Mouse (Mus musculus): ENCODE data around the gene Zg16. TPM values are rescaled to one million over a fixed set of nuclear protein-coding genes. Genes with fewer than 3 reads are reported as not detected.

The Zg16 gene
- total RNA-seq, 4 experiments from 2014 or later = not detected

DNA sequence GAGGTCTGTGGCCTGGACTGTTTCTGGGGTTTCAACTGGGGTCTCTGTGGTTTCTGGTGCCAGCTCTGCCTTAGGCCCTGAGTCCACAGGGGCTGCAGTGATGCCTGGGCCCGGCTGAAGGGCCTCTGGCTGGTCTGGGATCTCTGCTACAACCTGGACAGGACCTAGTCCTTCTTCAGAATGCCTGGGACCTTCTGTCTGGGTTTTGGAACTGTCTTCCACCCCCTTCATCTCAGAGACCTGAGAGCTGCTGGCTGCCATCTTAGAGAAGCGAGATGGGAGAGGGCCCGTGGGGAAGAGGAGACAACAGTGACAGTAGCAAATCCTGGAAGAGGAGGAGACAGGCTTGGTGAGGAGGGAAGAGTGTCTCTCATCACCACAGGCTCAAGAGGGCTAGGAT lies 67.1 kb downstream of the Zg16 start:
- no peak for DNase-seq

DNA sequence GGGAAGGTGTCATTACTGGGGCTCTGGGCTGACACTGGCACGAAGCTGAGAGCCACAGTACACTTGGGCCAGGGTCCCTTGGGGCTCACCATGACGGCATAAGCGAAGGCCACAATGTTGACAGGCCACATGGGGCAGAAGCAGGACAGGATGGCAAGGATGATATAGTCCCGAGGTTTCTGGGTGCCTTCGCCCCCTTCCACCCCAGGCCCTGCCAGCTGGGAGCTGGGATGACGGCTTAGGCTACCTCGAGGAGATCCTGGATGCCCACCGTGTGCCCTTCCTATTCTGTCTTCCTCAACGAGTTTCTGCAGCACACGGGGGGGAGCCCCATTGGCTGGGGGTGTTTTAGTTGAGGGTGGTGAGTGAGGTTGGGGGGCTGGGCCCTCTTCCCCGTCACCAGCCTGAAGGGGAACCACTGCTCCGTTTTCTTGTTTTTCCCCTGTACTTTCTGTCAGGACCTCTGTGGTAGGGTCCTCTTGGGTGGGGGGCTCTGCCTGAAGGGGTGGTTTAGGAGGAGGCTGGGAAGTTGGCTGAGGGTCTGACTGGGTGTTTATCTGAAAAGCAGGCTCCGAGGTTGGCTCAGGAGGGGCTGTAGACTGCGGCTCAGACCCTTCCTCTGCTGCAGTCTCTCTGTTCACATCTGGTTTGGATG lies 67.7 kb downstream of the Zg16 start:
- no peak for DNase-seq

DNA sequence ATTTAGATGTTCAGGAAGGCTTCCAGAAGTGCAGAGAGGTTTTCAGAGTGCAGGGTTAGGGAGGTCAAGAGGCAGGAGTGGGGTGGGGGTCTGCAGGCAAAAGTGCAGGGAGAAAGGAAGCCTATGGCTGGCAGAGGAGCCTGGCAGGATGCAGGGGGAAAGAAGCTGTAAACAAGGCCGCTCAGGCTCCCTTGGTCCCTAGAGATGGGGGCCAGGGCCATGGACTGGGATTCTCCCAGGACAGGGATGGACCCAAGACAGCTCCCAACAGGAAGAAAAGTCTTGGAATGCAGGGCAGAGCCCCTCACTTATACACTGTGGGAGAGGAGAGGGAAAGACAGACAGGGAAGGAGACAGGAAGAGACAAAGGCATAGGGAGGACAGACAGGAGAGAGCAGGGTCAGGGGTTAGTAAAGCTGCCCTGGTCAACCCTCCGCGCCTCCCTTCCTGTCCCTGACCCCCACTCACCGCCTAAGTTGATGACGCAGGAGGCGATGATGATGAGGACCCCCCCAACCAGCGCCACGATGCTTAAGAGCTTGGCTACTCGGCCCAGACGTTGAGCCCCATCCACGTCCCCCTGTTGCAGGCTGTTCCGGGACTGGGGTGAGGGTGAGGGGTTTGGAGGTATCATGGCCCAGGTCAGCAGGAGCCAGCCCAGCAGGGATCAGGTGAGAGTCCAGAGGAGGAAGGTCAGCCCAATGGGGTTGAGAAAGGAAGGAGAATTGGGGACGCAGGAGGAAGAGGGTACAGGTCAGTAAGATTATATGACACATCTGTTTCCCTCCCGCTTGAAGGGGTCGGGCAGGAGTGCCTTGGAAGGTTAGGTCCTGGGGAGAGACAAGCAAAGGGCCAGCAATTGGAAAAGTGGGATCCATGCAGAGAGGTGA lies 68.5 kb downstream of the Zg16 start:
- DNase-seq = peak; percentile 30

DNA sequence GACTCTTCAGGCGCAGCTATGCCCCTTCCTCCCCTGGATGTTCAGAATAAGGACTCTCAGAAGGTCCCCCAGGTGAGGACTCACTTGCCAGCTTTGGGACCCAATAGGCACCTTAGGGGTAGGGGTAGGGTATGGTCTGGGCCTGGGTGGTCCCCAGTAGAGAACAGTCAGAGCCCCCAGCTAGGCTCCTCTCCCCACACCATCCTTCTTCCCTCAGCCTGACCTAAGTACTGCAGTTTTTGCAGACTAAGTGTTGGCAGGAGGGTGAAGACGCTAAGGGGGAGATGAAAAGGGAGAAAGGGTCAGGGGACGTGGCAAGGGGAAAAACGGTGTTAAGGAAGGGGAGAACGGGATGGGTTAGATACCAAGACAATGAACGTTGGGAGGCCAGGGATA lies 69.2 kb downstream of the Zg16 start:
- no peak for DNase-seq

DNA sequence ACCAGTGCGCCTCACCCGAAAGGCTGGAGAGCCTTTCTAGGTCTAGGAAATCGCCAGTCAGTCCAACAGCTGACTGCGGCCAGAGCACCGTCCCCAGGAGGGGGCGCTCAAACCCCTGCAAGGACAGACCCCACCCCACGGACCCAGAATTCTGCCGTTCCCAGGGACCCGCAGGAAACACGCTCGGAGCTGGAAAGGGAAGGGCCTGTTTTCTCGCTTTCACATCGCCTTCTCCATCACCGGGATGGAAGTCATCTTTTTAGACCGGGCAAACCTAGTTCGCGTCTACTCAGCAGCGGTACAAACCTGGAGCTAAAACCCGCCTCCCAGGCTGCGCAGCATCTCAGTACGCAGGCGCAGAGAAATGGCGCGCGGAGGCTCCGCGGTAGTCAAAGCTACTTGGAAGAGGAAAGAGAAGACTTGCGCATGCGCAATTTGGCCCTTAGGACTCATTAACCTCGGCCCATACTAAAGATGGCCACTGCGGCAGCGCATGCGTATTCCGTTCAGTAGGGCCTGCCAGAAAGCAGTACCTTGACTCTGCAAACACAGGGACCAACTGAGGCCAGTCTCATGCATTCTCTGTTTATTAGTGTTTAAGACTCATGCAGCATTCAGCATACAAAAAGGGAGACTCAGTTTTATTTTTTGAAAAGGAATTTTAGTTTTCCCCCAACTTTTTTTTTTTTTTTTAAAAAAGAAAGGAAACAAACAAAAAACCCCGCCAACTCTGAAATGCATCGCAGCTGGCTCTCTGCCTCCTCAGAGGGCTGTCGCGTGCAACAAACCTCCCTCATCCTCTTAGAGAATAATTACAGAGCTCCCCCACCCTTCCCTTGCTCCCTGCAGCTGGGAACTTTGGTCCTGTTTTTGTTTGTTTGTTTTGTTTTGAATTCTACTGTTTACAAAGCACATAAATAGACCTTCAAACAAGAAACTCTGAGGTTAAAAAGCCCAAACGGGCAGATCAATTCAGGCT lies 69.9 kb downstream of the Zg16 start, which contains the start of gene Pagr1a:
Gene Pagr1a (minus strand): TSS at position 382 of the 979 bp plus-strand sequence.
- peak; percentile 96 for DNase-seq

DNA sequence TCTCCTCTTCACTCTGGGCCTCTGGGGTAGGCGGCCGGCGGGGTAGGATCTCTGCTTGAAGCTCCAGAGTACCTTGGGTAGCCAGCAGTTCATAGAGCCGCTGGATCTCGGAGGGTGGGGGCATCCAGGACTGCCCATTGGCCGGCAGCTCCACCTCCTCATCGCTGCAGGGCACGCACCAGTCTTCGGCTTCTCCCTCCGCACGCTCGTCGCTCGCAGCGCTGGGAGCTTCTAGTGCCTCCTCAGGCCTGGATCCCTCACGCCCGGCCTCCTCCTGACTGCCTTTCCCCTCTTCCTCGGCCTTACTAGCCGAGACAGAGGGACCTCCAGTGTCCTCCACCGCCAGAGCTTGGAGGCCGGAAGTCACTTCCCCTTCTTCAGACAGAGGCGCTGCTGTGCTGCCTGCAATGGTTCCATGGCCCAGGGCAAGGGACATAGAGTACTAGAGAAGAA lies 70.6 kb downstream of the Zg16 start:
- no peak for DNase-seq

DNA sequence TGATC lies 70.8 kb downstream of the Zg16 start, which contains the start of gene Pagr1b:
Gene Pagr1b (minus strand): TSS at position 4 of the 5 bp plus-strand sequence.
- DNase-seq = no peak

DNA sequence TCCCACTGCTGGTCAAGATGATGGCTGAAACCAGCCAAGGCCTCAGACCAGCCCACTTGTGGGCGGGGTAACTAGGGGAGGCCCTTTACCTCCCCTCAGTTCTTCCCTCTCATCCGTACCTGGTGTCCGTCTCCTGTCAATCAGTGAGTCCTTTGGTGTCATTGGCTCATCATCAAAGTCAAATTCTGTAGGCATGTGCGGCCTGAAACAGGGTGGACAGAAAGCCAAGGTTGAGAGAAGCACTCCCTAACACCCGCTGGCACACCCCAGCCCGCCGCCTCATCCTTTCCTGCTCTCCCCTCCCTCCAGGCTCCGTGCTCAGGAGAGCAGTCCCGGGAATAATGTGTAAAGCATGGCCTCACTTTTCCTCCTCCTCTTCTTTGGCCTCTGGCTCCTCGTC lies 71.0 kb downstream of the Zg16 start:
- DNase-seq = peak; percentile 70

DNA sequence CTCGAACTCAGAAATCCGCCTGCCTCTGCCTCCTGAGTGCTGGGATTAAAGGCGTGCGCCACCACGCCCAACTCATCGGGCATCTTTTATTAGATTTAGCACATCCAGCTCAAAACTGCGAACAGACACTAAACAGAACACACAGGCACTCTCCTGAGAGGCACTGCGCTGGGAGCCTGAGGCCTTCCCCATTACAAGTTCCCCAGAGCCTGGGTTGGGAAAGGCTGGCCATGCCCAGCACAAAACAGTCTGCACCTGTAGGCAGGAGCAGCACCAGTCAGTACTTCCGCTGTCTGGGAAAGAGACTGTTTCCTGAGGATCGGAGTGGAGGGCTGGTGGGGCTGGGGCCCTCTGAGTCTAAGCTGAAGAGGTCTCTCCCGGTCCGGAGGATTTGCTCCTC lies 72.1 kb downstream of the Zg16 start:
- no peak for DNase-seq

DNA sequence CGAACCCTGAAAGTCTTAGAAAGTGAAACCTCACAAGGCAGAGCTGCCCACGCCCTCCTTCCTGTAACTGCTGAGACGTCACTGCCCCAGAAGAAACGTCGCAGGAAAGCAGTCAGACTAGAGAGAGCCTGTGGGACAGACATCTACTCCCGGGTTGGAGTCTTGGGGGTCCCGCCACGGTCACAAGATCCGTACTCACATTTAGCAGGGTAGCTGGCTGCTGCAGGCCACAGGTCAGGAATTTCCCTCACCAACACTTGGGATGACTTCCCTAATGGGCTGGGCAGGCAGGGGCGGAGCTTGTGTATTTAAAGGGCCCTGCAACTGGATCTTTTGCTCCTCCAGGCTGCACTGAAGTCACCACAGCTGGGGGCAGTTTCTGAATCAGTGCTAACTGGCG lies 72.8 kb downstream of the Zg16 start, which contains the start of gene Mvp:
Gene Mvp (minus strand): TSS at position 302 of the 400 bp plus-strand sequence.
- DNase-seq = peak; percentile 75

DNA sequence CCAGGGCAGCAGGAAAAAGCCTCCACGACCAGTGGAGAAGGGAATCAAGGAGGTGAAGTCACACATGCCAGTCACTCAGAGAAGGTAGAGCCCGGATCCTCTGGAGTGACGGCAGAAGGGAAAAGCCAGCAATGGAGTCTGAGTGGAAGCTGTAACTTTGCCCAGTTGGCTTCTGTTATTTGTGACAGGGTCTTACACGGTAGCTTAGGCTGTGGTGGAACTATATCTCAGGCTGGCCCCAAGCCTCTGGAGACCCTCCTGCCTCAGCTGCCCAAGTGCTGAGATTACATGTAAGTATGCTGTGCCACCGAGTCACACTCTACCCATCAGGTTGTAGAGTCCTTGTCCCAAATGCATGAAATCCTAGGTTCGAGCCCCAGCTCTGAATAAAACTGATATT lies 73.7 kb downstream of the Zg16 start:
- no peak for DNase-seq

DNA sequence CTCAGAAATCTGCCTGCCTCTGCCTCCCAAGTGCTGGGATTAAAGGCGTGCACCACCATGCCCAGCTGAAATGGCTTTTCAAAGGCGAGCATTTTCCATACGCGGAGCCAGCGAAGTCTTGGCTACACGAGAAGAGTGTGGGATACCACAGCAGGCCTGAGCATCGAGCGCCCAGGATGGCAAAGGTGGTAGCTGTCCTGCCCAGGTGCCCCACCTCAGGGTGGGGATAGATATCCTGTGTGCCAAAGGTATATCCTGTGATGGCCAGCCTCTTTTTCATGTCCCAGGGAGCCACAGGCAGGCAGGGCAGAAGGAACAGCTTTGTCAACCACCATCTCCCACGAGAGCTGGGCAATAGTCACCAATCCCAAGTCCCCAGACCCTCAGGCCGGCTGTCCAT lies 74.3 kb downstream of the Zg16 start:
- no peak for DNase-seq

DNA sequence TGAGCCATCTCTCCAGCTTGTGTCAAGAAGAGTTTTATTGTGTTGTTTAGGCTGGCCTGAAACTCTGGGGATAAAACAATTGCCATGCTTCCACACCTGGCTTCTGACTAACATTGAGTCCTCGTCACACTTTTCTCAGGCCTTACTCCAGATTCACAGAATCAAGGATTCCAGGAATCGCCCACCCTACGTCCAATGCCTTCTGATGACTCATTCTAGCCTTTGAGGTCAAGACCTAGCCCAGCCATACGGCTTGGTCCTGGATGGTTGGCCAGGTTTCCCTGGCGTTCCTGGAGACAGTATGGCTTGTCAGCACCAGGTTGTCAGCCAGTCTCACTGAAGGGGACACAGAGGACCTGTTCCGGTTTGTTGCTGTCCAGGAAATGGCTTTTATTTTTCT lies 74.8 kb downstream of the Zg16 start:
- no peak for DNase-seq

DNA sequence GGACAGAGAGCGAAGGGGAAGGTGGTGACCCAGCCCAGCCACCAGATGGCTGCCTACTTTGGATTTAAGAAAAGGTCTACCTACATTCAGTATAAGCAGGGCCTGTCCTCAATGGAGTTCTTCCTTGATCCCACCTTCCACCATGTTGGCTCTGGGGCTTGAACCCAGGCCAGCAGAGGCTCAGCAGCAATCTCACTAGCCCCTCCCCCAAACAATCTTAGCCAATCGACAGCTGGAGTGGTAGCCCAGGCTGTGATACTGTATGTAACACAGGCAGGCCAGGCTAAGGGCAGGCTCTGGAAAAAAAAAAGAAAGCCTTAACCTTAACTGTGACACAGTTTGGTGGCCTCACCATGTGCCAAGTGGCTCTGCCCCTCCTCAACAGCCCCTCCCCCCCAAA lies 75.4 kb downstream of the Zg16 start:
- DNase-seq = no peak

DNA sequence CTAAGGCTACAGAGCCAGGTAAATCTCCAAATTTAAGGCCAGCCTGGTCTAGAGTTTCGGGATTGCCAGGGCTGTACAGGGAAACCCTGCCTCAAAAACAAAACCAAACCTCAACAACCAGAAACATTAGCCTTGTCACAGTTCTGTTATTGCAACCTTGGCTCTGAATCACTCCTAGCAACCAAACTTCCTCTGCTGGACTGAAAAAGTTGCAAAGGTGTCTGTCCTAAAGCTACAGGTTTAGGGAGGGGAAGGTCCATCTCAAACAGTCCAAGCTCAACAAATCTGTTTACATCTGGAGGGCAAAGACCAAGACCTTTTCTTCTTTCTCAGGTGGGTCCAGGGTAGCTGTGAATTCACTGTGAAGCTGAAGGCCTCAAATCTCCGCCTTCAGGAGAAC lies 76.1 kb downstream of the Zg16 start:
- no peak for DNase-seq

DNA sequence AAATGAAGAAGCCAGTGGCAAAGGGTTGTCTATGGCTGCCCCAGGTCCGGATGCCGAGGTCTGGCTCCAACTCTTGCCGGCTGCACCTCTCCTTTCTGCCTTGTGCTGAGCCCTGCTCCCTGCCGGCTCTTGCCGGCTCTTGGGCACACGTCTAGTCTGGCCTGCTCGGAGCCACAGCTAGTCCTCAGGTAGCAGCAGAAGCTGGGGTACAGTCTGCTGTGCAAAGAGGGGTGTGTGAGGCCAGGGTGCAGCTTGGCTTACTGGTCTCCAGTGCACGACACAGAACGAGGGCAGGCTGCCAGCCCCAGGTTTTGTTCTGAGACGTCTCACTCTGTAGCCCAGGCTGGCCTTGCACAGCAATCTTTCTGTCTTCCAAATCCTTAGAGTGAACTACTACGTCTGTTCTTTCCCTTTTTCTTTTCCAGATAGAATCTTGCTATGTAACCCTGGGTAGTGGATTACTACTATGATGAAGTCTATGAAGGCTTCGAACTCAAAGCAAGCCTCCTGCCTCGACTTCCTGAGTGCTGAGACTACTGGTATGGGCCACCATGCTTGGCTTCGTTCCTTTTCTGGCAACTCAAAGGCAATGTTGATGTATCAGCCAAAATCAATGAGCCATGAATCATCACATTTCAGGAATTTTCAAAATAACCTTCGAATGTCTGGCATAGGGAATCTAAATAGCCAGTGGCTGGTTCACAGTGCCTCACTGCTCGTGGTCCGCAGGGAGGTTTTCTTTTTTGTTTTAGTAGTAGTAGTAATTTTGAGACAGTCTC lies 77.6 kb downstream of the Zg16 start:
- DNase-seq = no peak

DNA sequence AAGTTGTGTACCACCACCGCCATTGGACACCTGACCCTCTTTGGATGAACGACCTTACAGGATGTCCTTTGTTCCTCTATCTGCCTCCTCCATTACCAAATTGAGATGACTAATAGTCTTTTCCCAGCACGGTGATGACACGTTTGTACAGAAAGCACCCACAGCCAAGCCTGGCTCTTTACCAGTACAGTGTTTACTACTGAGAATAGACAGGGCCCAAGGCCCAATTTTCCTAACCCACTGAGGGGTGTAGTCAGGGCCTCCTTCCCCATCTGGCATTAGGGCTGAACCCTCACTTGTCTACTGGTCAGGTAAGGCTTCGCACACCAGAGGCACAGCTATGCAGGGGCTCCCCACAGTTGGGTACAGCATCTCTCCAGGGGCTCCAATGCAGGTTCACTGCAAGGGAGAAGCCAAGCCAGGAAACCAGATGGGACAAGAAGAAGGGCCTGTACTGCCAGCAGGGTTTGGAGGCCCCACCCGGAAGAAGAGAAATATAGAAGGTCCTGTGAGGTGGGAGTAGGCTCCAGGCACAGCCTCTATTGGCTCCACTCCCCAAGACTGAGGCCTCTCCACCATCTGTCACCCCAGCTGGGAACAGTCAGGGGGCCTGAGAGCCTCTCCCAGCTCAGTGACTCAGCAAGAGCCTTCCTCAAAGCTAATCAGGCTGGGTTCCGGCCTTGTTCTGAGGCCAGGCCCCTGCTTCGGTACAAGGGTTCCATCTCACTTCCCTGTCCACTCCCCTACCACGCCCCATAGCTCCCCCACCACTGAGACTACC lies 78.7 kb downstream of the Zg16 start:
- DNase-seq = peak; percentile 66

DNA sequence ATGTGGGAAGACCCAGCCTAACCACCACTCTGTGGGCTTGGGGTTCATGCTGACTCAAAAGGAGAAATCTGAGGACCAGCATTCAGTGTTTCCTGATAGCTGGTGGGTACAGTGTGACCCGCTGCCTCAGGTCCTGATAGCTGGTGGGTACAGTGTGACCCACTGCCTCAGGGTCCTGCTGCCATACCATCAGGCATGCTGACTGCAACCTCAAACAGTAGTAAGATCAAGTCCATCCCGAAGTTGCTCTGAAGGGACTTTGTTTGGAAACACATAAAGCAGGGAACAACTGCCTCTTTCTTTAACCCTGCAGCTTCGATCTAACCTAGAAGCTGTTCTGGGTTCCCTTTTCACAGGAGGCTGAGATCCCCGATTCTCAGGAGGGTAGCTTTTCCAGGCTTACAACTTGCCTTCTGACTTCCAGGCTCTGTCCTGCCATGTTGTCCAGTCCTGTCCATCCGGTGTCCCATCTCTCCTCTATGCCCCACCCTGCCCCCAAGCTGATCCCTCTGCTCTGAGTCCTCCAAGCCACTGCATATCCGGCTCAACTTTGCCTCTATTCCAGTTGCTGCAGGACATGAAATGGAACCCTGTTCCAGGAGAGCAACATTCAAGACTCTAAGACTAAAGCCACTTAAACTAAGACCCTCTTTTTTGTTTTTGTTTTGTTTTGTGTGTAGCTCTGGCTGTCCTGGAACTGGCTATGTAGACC lies 79.7 kb downstream of the Zg16 start:
- no peak for DNase-seq

DNA sequence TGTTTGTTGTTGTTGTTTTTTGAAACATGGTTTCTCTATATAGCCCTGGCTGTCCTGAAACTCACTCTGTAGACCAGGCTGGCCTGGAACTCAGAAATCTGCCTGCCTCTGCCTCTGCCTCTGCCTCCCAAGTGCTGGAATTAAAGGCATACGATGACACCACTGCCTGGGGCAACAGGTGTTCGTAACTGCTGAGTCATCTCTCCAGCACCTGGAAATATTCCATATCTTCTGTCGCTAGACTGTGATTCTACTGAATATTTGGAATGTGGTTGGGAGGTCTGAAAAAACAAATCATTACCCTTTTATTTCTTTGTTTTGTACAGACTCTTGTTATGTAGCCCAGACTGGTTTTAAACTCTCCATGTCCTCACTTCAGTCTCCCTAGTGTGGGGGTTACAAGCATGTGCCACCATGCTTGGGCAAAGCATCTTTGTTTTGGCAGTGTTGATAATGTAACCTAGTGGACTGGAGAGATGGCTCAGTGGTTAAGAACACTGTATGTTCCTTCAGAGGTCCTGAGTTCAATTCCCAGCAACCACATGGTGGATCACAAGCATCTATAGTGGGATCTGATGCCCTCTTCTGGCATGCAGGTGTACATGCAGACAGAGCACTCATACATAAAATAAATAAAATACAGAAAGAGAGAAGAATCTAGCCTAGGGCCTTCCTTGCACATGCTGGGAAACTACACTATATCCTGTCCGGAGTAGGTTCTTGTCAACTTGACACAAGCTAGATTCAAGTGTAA lies 82.8 kb downstream of the Zg16 start:
- no peak for DNase-seq

DNA sequence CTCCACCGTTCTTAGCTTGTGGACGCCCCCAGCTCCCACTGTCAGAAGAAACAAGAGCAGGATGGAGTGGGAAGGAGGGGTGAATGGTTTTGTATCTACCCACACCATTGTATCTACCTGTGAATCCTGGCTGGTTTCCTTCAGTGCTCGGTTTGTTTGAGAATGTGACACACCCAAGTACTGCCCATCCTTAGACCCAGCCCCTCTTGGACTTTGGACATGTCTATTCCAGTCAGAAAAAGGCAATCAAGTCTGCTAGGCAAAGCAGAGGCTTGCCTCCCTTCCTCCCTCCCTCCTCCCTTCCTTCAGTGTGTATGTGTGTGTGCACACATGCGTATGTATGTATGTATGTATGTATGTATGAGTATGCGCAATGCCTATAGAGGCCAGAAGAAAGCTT lies 83.5 kb downstream of the Zg16 start:
- DNase-seq = no peak

All from adrenal gland, adult 8-10 months (tissue).